9 mouse cellular contexts compared by ENCODE assay signal in the genomic region with DNA sequence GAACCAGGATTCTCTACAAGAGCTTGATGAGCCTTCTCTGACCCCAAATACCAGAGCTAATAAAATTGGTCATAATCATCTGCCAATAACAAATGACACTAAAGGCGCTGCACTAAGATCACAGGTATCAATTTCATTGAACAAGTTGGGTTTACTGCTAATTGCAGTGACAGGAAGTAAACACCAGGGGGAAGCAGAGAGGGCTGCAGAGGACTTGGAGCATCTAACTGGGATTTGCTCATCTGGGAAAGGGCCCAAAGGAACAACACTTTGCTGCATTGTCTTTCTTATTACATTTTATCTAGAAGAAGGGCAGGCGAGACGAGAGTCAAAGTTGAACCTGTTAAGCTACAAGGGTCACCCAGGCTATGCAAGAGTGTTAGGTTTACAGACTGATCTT. TPM values are rescaled to one million over a fixed set of nuclear protein-coding genes. Genes with fewer than 3 reads are reported as not detected.
A peak's percentile ranks its signal among the peaks of the same experiment; 100 is the strongest.
DNase-seq lines count a peak whose midpoint lies in the region; ATAC-seq and TF ChIP-seq lines count a peak whose summit lies in the region.
"Had no signal": no experiment of that assay in that cellular context is flagged by ENCODE, and none has a peak within 500 bp of the region (broad histone marks: within the 10 kb centered on the region; RNA-seq: fewer than 3 reads in every experiment).

No protein-coding gene starts in this region.

- H3K9me3 ChIP-seq in forebrain, postnatal 0 days (ENCODE audit: low read length), result no peaks in the 10 kb centered on the region
- no peaks in the 10 kb centered on the region for H3K9me3 ChIP-seq in forebrain, embryonic 13.5 days (replicated peaks)
- no peaks in the 10 kb centered on the region for H3K9me3 ChIP-seq in CH12.LX (replicated peaks; ENCODE audit: low read length)
- H3K9me3 ChIP-seq: liver, embryonic 15.5 days had no signal

- dilution Hi-C loops in CH12.LX (cut with MboI; ENCODE audit: extremely low pct_ligation_motif_present, extremely low pct_unique_long_range_greater_than_20kb, low sequenced_read_pairs), result no loop called here

- no peaks in the 10 kb centered on the region for H3K79me2 ChIP-seq in CH12.LX (replicated peaks; ENCODE audit: control insufficient read depth, extremely low read depth, insufficient read depth, poor library complexity, severe bottlenecking)

- 58% methylated on average over 3 of the region's 3 CpGs for WGBS in forebrain, postnatal 0 days
- WGBS in forebrain, embryonic 13.5 days, result 70% methylated on average over 3 of the region's 3 CpGs

- TF ChIP-seq CTCF in forebrain, postnatal 0 days (IDR thresholded peaks at IDR 0.05; ENCODE audit: low read depth), result peak; percentile 94
- peak; percentile 81 to 99 for TF ChIP-seq CTCF in CH12.LX (conservative IDR thresholded peaks at IDR 0.05 in 1 of 2, IDR thresholded peaks at IDR 0.05 in 1 of 2; ENCODE audit: low read depth in 2 of 2, low read length in 2 of 2)

- H3K4me3 ChIP-seq in forebrain, postnatal 0 days (ENCODE audit: low read depth, low read length), result no peak overlapping the region
- H3K4me3 ChIP-seq in forebrain, embryonic 13.5 days, result no peak overlapping the region
- no peak overlapping the region for H3K4me3 ChIP-seq in CH12.LX (replicated peaks in 1 of 3; ENCODE audit: low read depth in 2 of 3, low read length in 2 of 3, poor library complexity in 1 of 3)
- H3K4me3 ChIP-seq: liver, embryonic 15.5 days had no signal

- peak; percentile 61 for DNase-seq in forebrain, postnatal 0 days
- DNase-seq in CH12.LX (ENCODE audit: extremely low read depth), result peak; percentile 38
- DNase-seq in c-Kit-negative CD71-positive TER-119-positive erythroid progenitor cells, embryonic 14.5 days (ENCODE audit: low read depth, low spot score), result peak; percentile 56
- DNase-seq in forelimb bud, embryonic 11.5 days (ENCODE audit: low read depth, low spot score), result peak; percentile 30
- peak; percentile 42 to 76 for DNase-seq in layer of hippocampus, adult 18-20 months (ENCODE audit: low spot score in 2 of 2)
- DNase-seq in lung, postnatal 36 days, result peak; percentile 78
- DNase-seq in spleen, postnatal 4 days (ENCODE audit: low spot score in 2 of 2), result peak; percentile 66 to 82

- H3K4me1 ChIP-seq in forebrain, postnatal 0 days (ENCODE audit: insufficient read depth), result no peaks in the 10 kb centered on the region
- H3K4me1 ChIP-seq in forebrain, embryonic 13.5 days, result no peaks in the 10 kb centered on the region
- H3K4me1 ChIP-seq in CH12.LX (ENCODE audit: control insufficient read depth in 1 of 2, insufficient read depth in 2 of 2), result peaks cover 0 to 15% of the 10 kb centered on the region in 2 experiments; a peak in 2 of 4 replicates

- peak; percentile 62 for TF ChIP-seq RAD21 in CH12.LX (IDR thresholded peaks at IDR 0.05; ENCODE audit: low read depth, low read length)

- H3K27ac ChIP-seq in forebrain, postnatal 0 days (ENCODE audit: low read depth, low read length), result no peak overlapping the region
- H3K27ac ChIP-seq in forebrain, embryonic 13.5 days, result no peak overlapping the region
- no peak overlapping the region for H3K27ac ChIP-seq in CH12.LX (ENCODE audit: insufficient read depth, low read depth)
- H3K27ac ChIP-seq: liver, embryonic 15.5 days had no signal

- no peak overlapping the region for H3K9ac ChIP-seq in forebrain, postnatal 0 days
- H3K9ac ChIP-seq in forebrain, embryonic 13.5 days, result no peak overlapping the region
- H3K9ac ChIP-seq in CH12.LX (ENCODE audit: insufficient read depth, low read depth), result no peak overlapping the region
- H3K9ac ChIP-seq: liver, embryonic 15.5 days had no signal

- peaks cover 77% of the 10 kb centered on the region for H3K36me3 ChIP-seq in forebrain, postnatal 0 days (ENCODE audit: insufficient read depth)
- H3K36me3 ChIP-seq in forebrain, embryonic 13.5 days (ENCODE audit: poor library complexity, severe bottlenecking), result peaks cover 92% of the 10 kb centered on the region
- H3K36me3 ChIP-seq in CH12.LX (replicated peaks in 1 of 2; ENCODE audit: control insufficient read depth in 1 of 2, insufficient read depth in 1 of 2, low read length in 1 of 2), result peaks cover 73 to 86% of the 10 kb centered on the region in 2 experiments

- H3K4me2 ChIP-seq in forebrain, postnatal 0 days (ENCODE audit: low read depth), result no peak overlapping the region
- no peak overlapping the region for H3K4me2 ChIP-seq in forebrain, embryonic 13.5 days
- no peak overlapping the region for H3K4me2 ChIP-seq in CH12.LX (ENCODE audit: insufficient read depth, low read depth, poor library complexity, severe bottlenecking)
- H3K4me2 ChIP-seq: liver, embryonic 15.5 days had no signal

- no peak for TF ChIP-seq POLR2A in CH12.LX (IDR thresholded peaks at IDR 0.05; ENCODE audit: low read depth, low read length)

- no peak for ATAC-seq in forebrain, postnatal 0 days
- ATAC-seq in forebrain, embryonic 13.5 days, result no peak

- in situ Hi-C loops in CH12.LX (cut with MboI; ENCODE audit: low pct_ligation_motif_present, low pct_unique_long_range_greater_than_20kb, low sequenced_read_pairs), result no loop called here

- no peaks in the 10 kb centered on the region for H3K27me3 ChIP-seq in forebrain, postnatal 0 days (ENCODE audit: insufficient read depth, low read length)
- no peaks in the 10 kb centered on the region for H3K27me3 ChIP-seq in forebrain, embryonic 13.5 days
- H3K27me3 ChIP-seq in CH12.LX (replicated peaks), result no peaks in the 10 kb centered on the region
- H3K27me3 ChIP-seq: liver, embryonic 15.5 days had no signal

- no peak for TF ChIP-seq EP300 in CH12.LX (IDR thresholded peaks at IDR 0.05; ENCODE audit: low read length)

TF ChIP-seq in CH12.LX, 34 proteins besides CTCF, POLR2A, EP300 and RAD21:
- TF ChIP-seq MEF2A (IDR thresholded peaks at IDR 0.05; ENCODE audit: borderline replicate concordance, low read depth, low read length) (0 out of 2 replicates have a peak, but pooled peaks have one; percentile 21), USF2 (conservative IDR thresholded peaks at IDR 0.05; ENCODE audit: low read depth, low read length) (no peak), SMC3 (IDR thresholded peaks at IDR 0.05; ENCODE audit: low read depth, low read length) (peak; percentile 80)
TF ChIP-seq in CH12.LX: peak in this region for 2.

RNA-seq across cellular contexts. Expression of gene Ucp3, which starts 43.7 kb away (rescaled TPM):
- 0.15 and 0.19 TPM in 2 replicates for total RNA-seq in forebrain, postnatal 0 days (2014; rRNA removed)
- polyA plus RNA-seq in forebrain, postnatal 0 days (2015; fragmentation: Nextera tagmentation; extraction: Ambion mirVana), result not detected in 2 replicates
- not detected in 2 replicates for polyA plus RNA-seq in forebrain, embryonic 13.5 days (2015; fragmentation: Nextera tagmentation; extraction: Ambion mirVana)
- total RNA-seq in CH12.LX (2012; rRNA removed) (not detected in 2 replicates), CH12.LX (2014; rRNA removed) (not detected in 2 replicates)
- 0.13 TPM in 1 of 2 replicates, not detected in the other for polyA plus RNA-seq in CH12.LX (2012; ENCODE audit: insufficient read length, low read depth)
- 1 to 10 TPM; 1.9 to 2.8 TPM for total RNA-seq in layer of hippocampus, adult 18-20 months (2021)

RNA-seq across cellular contexts. Expression of gene Ppme1, which starts 57.0 kb away (rescaled TPM):
- 114 and 122 TPM in 2 replicates for total RNA-seq in forebrain, postnatal 0 days (2014; rRNA removed)
- 142 and 155 TPM in 2 replicates for polyA plus RNA-seq in forebrain, postnatal 0 days (2015; fragmentation: Nextera tagmentation; extraction: Ambion mirVana)
- polyA plus RNA-seq in forebrain, embryonic 13.5 days (2015; fragmentation: Nextera tagmentation; extraction: Ambion mirVana), result 118 and 120 TPM in 2 replicates
- total RNA-seq in CH12.LX (2012; rRNA removed) (31.5 and 45.6 TPM in 2 replicates), CH12.LX (2014; rRNA removed) (33.1 and 40.2 TPM in 2 replicates)
- polyA plus RNA-seq in CH12.LX (2012; ENCODE audit: insufficient read length, low read depth), result 35.9 and 50.8 TPM in 2 replicates
- total RNA-seq in layer of hippocampus, adult 18-20 months (2021), result 100 to 1,000 TPM; 145 to 146 TPM

RNA-seq across cellular contexts. Expression of gene C2cd3, which starts 57.1 kb away (rescaled TPM):
- 20.1 and 21.8 TPM in 2 replicates for total RNA-seq in forebrain, postnatal 0 days (2014; rRNA removed)
- 5.9 and 8.9 TPM in 2 replicates for polyA plus RNA-seq in forebrain, postnatal 0 days (2015; fragmentation: Nextera tagmentation; extraction: Ambion mirVana)
- polyA plus RNA-seq in forebrain, embryonic 13.5 days (2015; fragmentation: Nextera tagmentation; extraction: Ambion mirVana), result 34.7 and 35.1 TPM in 2 replicates
- total RNA-seq in CH12.LX (2012; rRNA removed) (15.4 and 16.7 TPM in 2 replicates), CH12.LX (2014; rRNA removed) (10.5 and 11.7 TPM in 2 replicates)
- 20.3 and 25.0 TPM in 2 replicates for polyA plus RNA-seq in CH12.LX (2012; ENCODE audit: insufficient read length, low read depth)
- total RNA-seq in layer of hippocampus, adult 18-20 months (2021), result 10 to 100 TPM; 23.4 to 24.4 TPM
